Mouse (Mus musculus): ENCODE measurements around the gene Tcfl5.

Tcfl5 gene

GRCm38 (mm10) chr2:180598157-180598705 is 44.3 kb downstream of the Tcfl5 start:
- DNase-seq (ENCODE audit: low read depth) = no peak

GRCm38 (mm10) chr2:180597490-180597889 is 45.0 kb downstream of the Tcfl5 start, which contains the start of gene Col9a3:
Gene Col9a3, plus strand, starts transcription at chr2:180597790.
- no peak for DNase-seq (ENCODE audit: low read depth)

- DNase-seq (ENCODE audit: low read depth) = peak; percentile 94
These were observed 53.2 kb downstream of the Tcfl5 start, which contains the start of gene Ogfr for GRCm38 (mm10) chr2:180589123-180589831. Gene Ogfr, plus strand, starts transcription at chr2:180589245.

DNA sequence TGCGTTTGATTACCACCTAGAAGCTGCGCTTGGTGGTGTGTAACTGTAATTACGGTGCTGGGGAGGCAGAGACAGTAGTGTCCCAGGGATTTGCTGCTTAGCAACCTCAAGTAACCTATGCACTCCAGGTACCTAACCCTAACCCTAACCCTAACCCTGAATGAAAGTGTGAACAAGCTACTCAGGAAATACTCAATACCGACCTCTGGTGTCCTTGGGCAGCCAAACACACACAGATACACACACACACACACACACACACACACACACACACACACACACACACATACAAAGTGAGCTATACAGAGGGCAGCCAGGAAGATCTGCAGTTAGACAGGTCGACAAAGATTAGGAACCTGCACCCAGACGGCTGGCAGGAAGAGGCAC is 53.8 kb downstream of the Tcfl5 start:
- DNase-seq (ENCODE audit: low read depth) = no peak

- no peak for DNase-seq (ENCODE audit: low read depth)
These were observed 59.4 kb downstream of the Tcfl5 start for GRCm38 (mm10) chr2:180583154-180583507.

DNA sequence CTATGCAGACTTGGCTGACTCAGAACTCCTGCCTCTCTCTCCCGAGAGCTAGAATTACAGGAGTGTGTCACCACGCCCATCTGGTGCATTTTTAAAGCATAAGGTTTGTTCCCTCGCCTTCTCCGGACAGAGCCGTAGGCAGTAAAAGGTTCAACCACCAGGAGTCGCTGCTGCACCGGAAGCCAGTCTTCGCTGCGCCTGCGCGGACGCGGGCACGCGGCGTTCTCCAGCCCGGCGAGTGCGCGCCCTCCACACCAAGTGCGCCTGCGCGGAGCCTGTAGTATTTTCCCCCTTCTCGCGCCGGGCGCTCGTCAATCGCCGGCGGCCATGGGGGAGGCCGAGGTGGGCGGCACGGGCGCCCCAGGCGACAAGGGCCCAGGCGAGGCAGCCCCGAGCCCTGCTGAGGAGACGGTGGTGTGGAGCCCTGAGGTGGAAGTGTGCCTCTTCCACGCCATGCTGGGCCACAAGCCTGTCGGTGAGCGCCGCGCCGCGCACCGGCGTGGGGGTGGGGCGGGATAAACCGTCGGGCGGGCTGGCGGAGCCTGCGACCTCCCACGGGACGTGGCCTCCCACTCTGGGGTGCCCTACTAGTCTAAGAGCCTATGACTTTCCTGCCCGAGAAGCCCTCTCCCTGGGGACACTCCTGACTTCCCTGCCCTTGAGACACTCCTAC is 59.9 kb downstream of the Tcfl5 start:
- DNase-seq (ENCODE audit: low read depth) = peak; percentile 99

DNA sequence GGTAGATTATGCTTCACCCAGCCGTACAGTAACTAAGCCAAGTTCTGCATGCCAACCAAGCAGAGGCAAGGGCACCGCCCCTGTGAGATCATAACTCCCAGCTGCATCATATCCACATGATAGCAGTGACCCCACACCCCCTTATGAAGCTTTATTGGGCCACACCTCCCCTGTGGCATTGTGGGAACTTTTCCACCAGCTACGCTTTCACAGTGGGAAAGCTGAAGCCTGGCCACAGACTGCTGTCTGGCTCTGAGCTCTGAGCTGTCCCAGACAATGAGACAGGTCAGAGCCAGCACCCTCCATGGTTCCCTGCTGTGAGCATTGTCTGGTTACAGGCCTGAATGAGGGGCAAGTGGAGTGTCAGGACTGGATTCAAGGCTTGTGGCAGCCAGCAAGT is 61.5 kb downstream of the Tcfl5 start, which contains the start of gene Mrgbp:
TSS of gene Mrgbp (plus strand) at position 303 of the 400 bp plus-strand sequence.
- no peak for DNase-seq (ENCODE audit: low read depth)

DNA sequence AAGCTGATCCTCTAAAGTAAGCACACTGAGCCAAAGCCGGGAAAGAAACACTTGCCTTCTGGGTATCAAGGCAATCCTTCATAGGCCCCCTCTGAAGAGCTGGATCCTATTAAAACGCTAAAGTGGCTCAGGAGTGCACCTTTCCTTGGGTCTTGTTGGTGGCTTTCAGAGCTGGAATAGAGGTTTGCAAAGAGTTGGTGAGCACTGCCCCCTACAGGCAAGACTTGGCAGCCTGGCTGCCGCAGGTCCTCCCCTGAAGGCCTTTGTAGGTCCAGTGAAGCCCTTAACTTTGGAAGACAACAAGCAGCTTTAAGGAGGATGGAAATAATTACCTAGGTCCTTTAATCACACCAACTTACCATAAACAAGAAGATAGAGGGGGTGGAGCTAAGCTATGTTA is 63.8 kb downstream of the Tcfl5 start:
- peak; percentile 88 for DNase-seq (ENCODE audit: low read depth)

DNA sequence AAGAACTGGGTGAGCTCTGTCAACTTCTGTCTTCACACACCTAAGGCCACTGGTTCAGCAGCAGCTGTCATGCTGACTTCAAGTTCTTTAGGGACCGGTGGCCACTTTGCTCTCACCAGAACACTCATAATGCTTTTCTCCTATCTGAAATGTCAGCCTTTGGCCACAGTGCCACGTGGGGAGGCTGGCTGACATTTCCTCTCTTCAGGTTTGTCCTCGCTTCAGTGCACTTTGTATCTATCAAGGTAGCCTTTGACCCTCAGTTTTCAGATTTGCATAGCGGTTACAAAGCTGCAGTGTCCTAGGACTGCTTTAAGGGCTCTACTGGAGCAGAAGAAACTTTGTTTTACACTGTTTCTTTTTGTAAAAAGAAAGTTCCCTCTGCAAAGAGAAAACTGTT is 66.0 kb downstream of the Tcfl5 start:
- no peak for DNase-seq (ENCODE audit: low read depth)

Measured in naive thymus-derived CD4-positive, alpha-beta T cell, adult 2 months (primary cell).